Mouse (Mus musculus) hindbrain, postnatal 0 days (tissue): ENCODE measurements around the gene Slc4a4. TPM values are rescaled to one million over a fixed set of nuclear protein-coding genes. Genes with fewer than 3 reads are reported as not detected.
A peak's percentile ranks its signal among the peaks of the same experiment; 100 is the strongest.

Source experiments
- ATAC-seq: fragments of 200-750 bp; cut with Nextera tagmentation; 2 replicates; pipeline ENCODE4 v1.8.0; 2017; ENCODE audit warnings: mild to moderate bottlenecking, moderate TSS enrichment, moderate library complexity
- DNase-seq: peaks from one replicate; pipeline ENCODE4 v3.0.0-alpha.2; 2015; ENCODE audit warnings: low spot score
- H3K27ac ChIP-seq: fragments of 300-500 bp; sonication (generic); 2 replicates; pipeline ENCODE4 v1.5.1; 2014; ENCODE audit warnings: mild to moderate bottlenecking
- H3K27me3 ChIP-seq: fragments of 300-500 bp; sonication (generic); 2 replicates; pipeline ENCODE4 v1.6.1; 2014; ENCODE audit warnings: low read length, mixed read lengths; ENCODE audit not compliant: insufficient read depth
- H3K36me3 ChIP-seq: fragments of 300-500 bp; sonication (generic); 2 replicates; pipeline ENCODE4 v1.6.1; 2014; ENCODE audit warnings: low read length, mixed read lengths; ENCODE audit not compliant: insufficient read depth
- H3K4me1 ChIP-seq: fragments of 300-500 bp; sonication (generic); 2 replicates; pipeline ENCODE4 v1.6.1; 2014; ENCODE audit warnings: antibody characterized with exemption, low read length, mixed read lengths; ENCODE audit not compliant: insufficient read depth
- H3K4me2 ChIP-seq: fragments of 300-500 bp; sonication (generic); 2 replicates; pipeline ENCODE4 v1.6.1; 2014; ENCODE audit warnings: low read depth, mild to moderate bottlenecking, low read length, moderate library complexity, mixed read lengths
- H3K4me3 ChIP-seq: fragments of 300-500 bp; sonication (generic); 2 replicates; pipeline ENCODE4 v1.5.1; 2014; ENCODE audit warnings: low read length
- H3K9ac ChIP-seq: fragments of 300-500 bp; sonication (generic); replicated peaks from 2 replicates; pipeline ENCODE4 v1.6.1; 2014; ENCODE audit warnings: mild to moderate bottlenecking, low read length, moderate library complexity, mixed read lengths
- H3K9me3 ChIP-seq: fragments of 300-500 bp; sonication (generic); 2 replicates; pipeline ENCODE4 v1.6.1; 2016; ENCODE audit warnings: low read length, mixed read lengths
- CTCF ChIP-seq: IDR thresholded peaks from 2 replicates; pipeline ENCODE4 v1.5.1; 2016; ENCODE audit warnings: antibody characterized with exemption, control low read depth, low read depth
- WGBS: fragments of 180-500 bp; shearing (Covaris S2); extraction: QIAGEN DNeasy Blood & Tissue Kit; methylation state at CpG from one replicate; pipeline ENCODE4 v1.1.7; 2014; 5-methylcytosine and 5-hydroxymethylcytosine counted together
- polyA plus RNA-seq: library from polyadenylated mRNA; unstranded; fragments of >200 nt; fragmentation: Nextera tagmentation; extraction: Ambion mirVana; gene quantifications from 2 replicates; pipeline ENCODE4 v1.2.1, GENCODE M21; 2015
- total RNA-seq: library from RNA; depleted of rRNA; stranded (reverse); fragments of >200 nt; gene quantifications from 2 replicates; pipeline ENCODE4 v1.2.3, GENCODE M21; 2014

The Slc4a4 gene
- total and polyA plus RNA-seq, 2 experiments from 2014 or later, result 31.1 to 68.8 TPM

DNA sequence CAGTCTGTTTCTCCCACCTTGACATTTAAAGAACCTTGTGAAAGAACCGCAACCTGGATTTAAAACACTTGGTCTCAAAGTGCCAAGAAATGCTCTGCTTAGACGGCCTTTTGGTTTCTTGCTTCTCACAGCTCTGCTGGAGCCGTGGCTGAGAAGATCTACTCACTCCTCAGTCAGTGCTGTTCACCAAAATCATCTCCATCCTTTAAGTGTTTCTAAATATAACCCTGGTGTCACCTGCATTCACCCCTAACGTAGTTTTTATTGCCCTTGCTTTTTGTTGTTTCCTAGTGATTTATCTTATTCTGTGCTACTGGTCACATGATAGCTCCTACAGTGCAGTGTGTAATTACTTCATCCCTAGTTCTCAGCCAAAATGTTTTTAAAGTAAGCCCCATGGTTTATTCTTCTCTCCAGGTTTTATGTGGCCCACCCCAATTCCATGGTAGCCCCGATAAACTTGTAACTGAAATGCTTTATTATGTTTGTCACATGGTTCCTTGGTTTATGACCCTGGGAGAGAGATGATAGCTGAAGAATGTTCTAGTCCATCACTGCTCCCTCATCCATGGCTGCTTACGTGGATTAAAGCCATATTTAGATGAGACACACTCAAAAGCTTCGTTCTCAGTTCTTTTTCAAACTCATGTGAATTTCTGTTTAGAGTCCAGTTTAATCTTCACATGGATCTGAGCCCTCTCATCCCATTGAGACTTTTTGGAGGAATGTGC is 323.5 kb downstream of the Slc4a4 start:
- no peak overlapping the region for H3K27ac ChIP-seq
- no peak overlapping the region for H3K4me2 ChIP-seq
- no peaks in the 10 kb centered on the region for H3K4me1 ChIP-seq
- H3K9me3 ChIP-seq, result no peaks in the 10 kb centered on the region
- no peak overlapping the region for H3K4me3 ChIP-seq
- no peak overlapping the region for H3K9ac ChIP-seq
- no peaks in the 10 kb centered on the region for H3K27me3 ChIP-seq
- H3K36me3 ChIP-seq, result no peaks in the 10 kb centered on the region
- DNase-seq (no peak), ATAC-seq (no peak)
- TF ChIP-seq CTCF, result no peak
- 85% methylated on average over 7 of the region's 7 CpGs for WGBS

DNA sequence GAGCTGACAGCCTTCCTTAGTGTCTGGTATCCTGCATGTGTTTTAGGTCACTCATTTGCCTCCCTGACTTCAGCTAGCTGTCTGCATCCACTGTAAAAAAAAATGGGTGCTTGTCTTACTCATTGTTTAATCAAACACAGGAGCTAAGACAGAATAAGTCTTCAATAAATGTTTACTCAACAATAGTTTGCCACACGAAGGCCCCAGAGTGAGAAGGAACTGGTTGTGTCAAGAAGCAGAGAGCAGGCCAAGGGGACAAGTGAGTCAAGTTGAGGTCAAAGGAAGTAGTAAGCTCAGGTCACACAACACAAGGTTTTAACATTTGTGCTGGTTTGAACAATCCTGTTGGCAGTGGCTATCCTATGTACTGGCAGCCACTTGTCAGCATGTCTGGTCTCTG is 324.4 kb downstream of the Slc4a4 start:
- no peaks in the 10 kb centered on the region for H3K36me3 ChIP-seq
- no peak overlapping the region for H3K27ac ChIP-seq
- no peak overlapping the region for H3K4me2 ChIP-seq
- DNase-seq, result no peak
- H3K4me1 ChIP-seq, result no peaks in the 10 kb centered on the region
- H3K4me3 ChIP-seq, result no peak overlapping the region
- TF ChIP-seq CTCF, result no peak
- 72% methylated on average over 1 of the region's 1 CpGs for WGBS
- H3K9me3 ChIP-seq, result no peaks in the 10 kb centered on the region
- H3K27me3 ChIP-seq, result no peaks in the 10 kb centered on the region
- ATAC-seq, result no peak
- H3K9ac ChIP-seq, result no peak overlapping the region

DNA sequence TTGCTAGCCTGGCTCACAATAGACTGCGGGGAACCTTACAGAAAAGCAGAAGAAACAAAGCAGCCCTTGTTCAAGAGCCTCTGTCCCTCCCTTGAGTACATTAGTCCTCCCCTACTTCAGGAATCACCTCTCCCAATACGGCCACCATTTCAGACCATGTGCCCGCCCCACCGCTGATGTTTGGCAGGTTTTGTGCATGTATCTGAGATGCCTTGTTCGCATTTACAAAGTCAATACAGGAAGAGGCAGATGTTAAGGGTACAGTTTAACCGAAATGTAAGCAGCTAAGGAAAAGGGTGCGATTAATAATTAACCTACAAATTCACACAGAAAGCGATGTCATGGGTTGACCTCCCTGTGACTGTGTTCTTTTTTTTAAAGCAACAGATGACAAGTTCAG is 331.6 kb downstream of the Slc4a4 start:
- no peak for TF ChIP-seq CTCF
- Histone ChIP-seq H3K4me1 (no peaks in the 10 kb centered on the region), H3K27ac (no peak overlapping the region), H3K4me3 (no peak overlapping the region), H3K36me3 (no peaks in the 10 kb centered on the region), H3K4me2 (no peak overlapping the region), H3K9me3 (no peaks in the 10 kb centered on the region), H3K9ac (no peak overlapping the region), H3K27me3 (no peaks in the 10 kb centered on the region)
- ATAC-seq (no peak), DNase-seq (no peak)
- 76% methylated on average over 8 of the region's 8 CpGs for WGBS

DNA sequence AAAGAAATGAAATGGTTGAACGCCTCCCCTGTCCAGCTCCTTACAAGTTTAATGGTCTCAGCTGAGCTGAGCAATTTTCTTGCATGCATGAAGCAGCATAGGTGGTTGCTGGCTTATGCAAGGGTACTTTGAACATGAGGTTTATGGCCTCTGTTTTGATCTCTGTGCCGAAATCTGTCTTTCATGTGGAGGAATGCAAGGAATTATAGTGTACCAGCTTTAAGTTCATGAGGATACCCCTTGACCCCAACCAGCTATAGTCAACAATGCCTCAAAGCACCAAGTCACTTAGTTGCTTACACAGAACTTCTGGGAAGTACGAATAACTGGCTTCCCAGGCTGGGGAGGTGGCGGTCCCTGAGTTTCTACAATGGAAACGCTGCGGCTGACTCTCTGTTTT is 332.1 kb downstream of the Slc4a4 start:
- Histone ChIP-seq H3K27ac (no peak overlapping the region), H3K4me2 (no peak overlapping the region), H3K9ac (no peak overlapping the region), H3K36me3 (no peaks in the 10 kb centered on the region), H3K9me3 (no peaks in the 10 kb centered on the region), H3K4me3 (no peak overlapping the region), H3K27me3 (no peaks in the 10 kb centered on the region), H3K4me1 (no peaks in the 10 kb centered on the region)
- no peak for DNase-seq
- no peak for TF ChIP-seq CTCF
- WGBS, result 80% methylated on average over 6 of the region's 6 CpGs
- no peak for ATAC-seq

DNA sequence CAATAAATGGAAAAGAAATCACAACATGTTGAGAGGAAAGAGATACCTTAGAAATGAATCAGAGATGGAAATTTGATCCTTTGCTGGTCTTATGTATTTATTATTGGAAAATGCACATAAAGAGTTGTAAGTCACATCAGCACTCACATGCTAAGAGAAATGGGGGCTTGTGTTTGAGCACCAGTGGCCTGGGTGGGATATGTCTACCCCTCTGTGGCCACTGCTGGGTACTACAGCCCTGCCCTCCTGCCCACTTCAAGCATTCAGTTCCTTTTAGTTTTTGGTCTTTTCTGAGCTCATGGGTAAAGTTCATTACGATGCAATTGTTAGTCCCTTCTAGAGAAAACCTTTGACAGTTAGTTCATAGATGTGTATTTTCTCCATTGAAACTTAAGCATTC is 335.0 kb downstream of the Slc4a4 start:
- Histone ChIP-seq H3K4me2 (no peak overlapping the region), H3K9me3 (no peaks in the 10 kb centered on the region), H3K36me3 (no peaks in the 10 kb centered on the region), H3K27ac (no peak overlapping the region), H3K27me3 (no peaks in the 10 kb centered on the region), H3K9ac (no peak overlapping the region), H3K4me3 (no peak overlapping the region), H3K4me1 (no peaks in the 10 kb centered on the region)
- 52% methylated on average over 1 of the region's 1 CpGs for WGBS
- peak; percentile 70 for DNase-seq
- TF ChIP-seq CTCF, result peak; percentile 89
- ATAC-seq, result peak; percentile 88

DNA sequence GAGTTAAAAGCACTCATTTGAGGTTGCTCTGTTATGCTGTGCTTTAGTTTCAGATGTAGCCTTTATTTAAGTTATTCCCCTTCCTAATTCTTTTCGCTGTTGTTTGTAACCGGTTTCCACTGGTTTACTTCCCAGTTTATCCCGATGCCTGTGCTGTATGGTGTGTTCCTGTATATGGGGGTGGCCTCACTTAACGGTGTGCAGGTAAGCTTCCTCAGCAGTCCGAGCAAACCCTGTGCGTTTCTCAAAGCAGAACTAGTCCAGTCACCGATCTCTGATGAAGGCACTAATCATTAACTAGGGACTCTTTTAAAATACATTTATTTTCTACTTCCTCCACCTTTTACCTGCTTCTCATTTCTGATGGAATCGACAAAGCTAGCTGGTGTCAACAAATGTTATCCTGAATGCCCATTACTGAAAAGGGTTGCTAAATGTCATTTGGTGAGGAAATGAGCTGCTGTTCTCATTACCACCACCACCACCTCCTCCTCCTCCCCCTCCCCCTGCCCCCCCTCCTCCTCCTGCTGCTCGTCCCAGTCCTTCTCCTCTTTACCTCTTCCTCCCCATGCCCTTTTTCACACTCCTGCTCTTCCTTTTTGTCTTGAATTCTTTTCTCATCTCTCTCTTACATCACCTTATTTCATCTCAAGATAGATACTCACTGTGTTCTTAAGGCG is 336.6 kb downstream of the Slc4a4 start:
- no peak for TF ChIP-seq CTCF
- Histone ChIP-seq H3K4me1 (no peaks in the 10 kb centered on the region), H3K36me3 (no peaks in the 10 kb centered on the region), H3K9me3 (no peaks in the 10 kb centered on the region), H3K4me3 (no peak overlapping the region), H3K4me2 (no peak overlapping the region), H3K27me3 (no peaks in the 10 kb centered on the region), H3K27ac (no peak overlapping the region; the same call in 1 of the 2 replicates), H3K9ac (no peak overlapping the region)
- DNase-seq (no peak), ATAC-seq (no peak)
- 63% methylated on average over 10 of the region's 10 CpGs for WGBS
